Mouse (Mus musculus): ENCODE data around the gene Gdpgp1. TPM values are rescaled to one million over a fixed set of nuclear protein-coding genes. Genes with fewer than 3 reads are reported as not detected.

Gdpgp1 gene
- polyA plus RNA-seq, 1 experiment = 1.8 TPM

GRCm38 (mm10) chr7:80187501-80187900, 45.2 kb upstream of the Gdpgp1 start:
- Histone ChIP-seq H3K4me1 (ENCODE audit: control insufficient read depth, insufficient read depth, low read length) (peaks cover 23% of the 10 kb centered on the region), H3K27me3 (ENCODE audit: control insufficient read depth, insufficient read depth, low read length) (no peaks in the 10 kb centered on the region), H3K27ac (ENCODE audit: control insufficient read depth, insufficient read depth, low read depth, low read length) (peak overlapping the region; percentile 93), H3K36me3 (ENCODE audit: control insufficient read depth, insufficient read depth, low read length) (no peaks in the 10 kb centered on the region), H3K4me3 (ENCODE audit: control insufficient read depth, low read depth, low read length) (peak overlapping the region; percentile 80)
- TF ChIP-seq POLR2A (IDR thresholded peaks at IDR 0.05; ENCODE audit: control insufficient read depth, low read depth, low read length) (no peak), CTCF (IDR thresholded peaks at IDR 0.05; ENCODE audit: control insufficient read depth, insufficient read depth, insufficient replicate concordance, low read depth, low read length) (no peak)

GRCm38 (mm10) chr7:80188579-80189125, 44.0 kb upstream of the Gdpgp1 start:
- Histone ChIP-seq H3K4me1 (ENCODE audit: control insufficient read depth, insufficient read depth, low read length) (peaks cover 27% of the 10 kb centered on the region), H3K27me3 (ENCODE audit: control insufficient read depth, insufficient read depth, low read length) (no peaks in the 10 kb centered on the region), H3K4me3 (ENCODE audit: control insufficient read depth, low read depth, low read length) (no peak overlapping the region), H3K36me3 (ENCODE audit: control insufficient read depth, insufficient read depth, low read length) (no peaks in the 10 kb centered on the region), H3K27ac (ENCODE audit: control insufficient read depth, insufficient read depth, low read depth, low read length) (no peak overlapping the region)
- TF ChIP-seq POLR2A (IDR thresholded peaks at IDR 0.05; ENCODE audit: control insufficient read depth, low read depth, low read length) (no peak), CTCF (IDR thresholded peaks at IDR 0.05; ENCODE audit: control insufficient read depth, insufficient read depth, insufficient replicate concordance, low read depth, low read length) (no peak)

GRCm38 (mm10) chr7:80189147-80189933, 43.3 kb upstream of the Gdpgp1 start:
- Histone ChIP-seq H3K27me3 (ENCODE audit: control insufficient read depth, insufficient read depth, low read length) (no peaks in the 10 kb centered on the region), H3K27ac (ENCODE audit: control insufficient read depth, insufficient read depth, low read depth, low read length) (no peak overlapping the region), H3K4me3 (ENCODE audit: control insufficient read depth, low read depth, low read length) (no peak overlapping the region), H3K4me1 (ENCODE audit: control insufficient read depth, insufficient read depth, low read length) (peaks cover 27% of the 10 kb centered on the region), H3K36me3 (ENCODE audit: control insufficient read depth, insufficient read depth, low read length) (no peaks in the 10 kb centered on the region)
- no peak for TF ChIP-seq POLR2A (IDR thresholded peaks at IDR 0.05; ENCODE audit: control insufficient read depth, low read depth, low read length)
- no peak for TF ChIP-seq CTCF (IDR thresholded peaks at IDR 0.05; ENCODE audit: control insufficient read depth, insufficient read depth, insufficient replicate concordance, low read depth, low read length)

GRCm38 (mm10) chr7:80191455-80191854, 41.2 kb upstream of the Gdpgp1 start:
- Histone ChIP-seq H3K36me3 (ENCODE audit: control insufficient read depth, insufficient read depth, low read length) (no peaks in the 10 kb centered on the region), H3K27ac (ENCODE audit: control insufficient read depth, insufficient read depth, low read depth, low read length) (0 out of 2 replicates have a peak overlapping the region, but pooled peaks have one; percentile 7), H3K27me3 (ENCODE audit: control insufficient read depth, insufficient read depth, low read length) (no peaks in the 10 kb centered on the region), H3K4me1 (ENCODE audit: control insufficient read depth, insufficient read depth, low read length) (peaks cover 22% of the 10 kb centered on the region), H3K4me3 (ENCODE audit: control insufficient read depth, low read depth, low read length) (no peak overlapping the region)
- TF ChIP-seq POLR2A (IDR thresholded peaks at IDR 0.05; ENCODE audit: control insufficient read depth, low read depth, low read length) (no peak), CTCF (IDR thresholded peaks at IDR 0.05; ENCODE audit: control insufficient read depth, insufficient read depth, insufficient replicate concordance, low read depth, low read length) (no peak)

- H3K4me3 ChIP-seq (ENCODE audit: control insufficient read depth, low read depth, low read length) = no peak overlapping the region
- peaks cover 23% of the 10 kb centered on the region for H3K4me1 ChIP-seq (ENCODE audit: control insufficient read depth, insufficient read depth, low read length)
- TF ChIP-seq CTCF (IDR thresholded peaks at IDR 0.05; ENCODE audit: control insufficient read depth, insufficient read depth, insufficient replicate concordance, low read depth, low read length) = no peak
- no peak for TF ChIP-seq POLR2A (IDR thresholded peaks at IDR 0.05; ENCODE audit: control insufficient read depth, low read depth, low read length)
- peak overlapping the region; percentile 56 for H3K27ac ChIP-seq (ENCODE audit: control insufficient read depth, insufficient read depth, low read depth, low read length)
- H3K36me3 ChIP-seq (ENCODE audit: control insufficient read depth, insufficient read depth, low read length) = no peaks in the 10 kb centered on the region
- no peaks in the 10 kb centered on the region for H3K27me3 ChIP-seq (ENCODE audit: control insufficient read depth, insufficient read depth, low read length)
These were observed 40.2 kb upstream of the Gdpgp1 start for GRCm38 (mm10) chr7:80192226-80193061.

GRCm38 (mm10) chr7:80193941-80194739, 38.5 kb upstream of the Gdpgp1 start:
- H3K4me3 ChIP-seq (ENCODE audit: control insufficient read depth, low read depth, low read length) = no peak overlapping the region
- H3K36me3 ChIP-seq (ENCODE audit: control insufficient read depth, insufficient read depth, low read length) = no peaks in the 10 kb centered on the region
- no peak for TF ChIP-seq CTCF (IDR thresholded peaks at IDR 0.05; ENCODE audit: control insufficient read depth, insufficient read depth, insufficient replicate concordance, low read depth, low read length)
- no peak for TF ChIP-seq POLR2A (IDR thresholded peaks at IDR 0.05; ENCODE audit: control insufficient read depth, low read depth, low read length)
- no peaks in the 10 kb centered on the region for H3K27me3 ChIP-seq (ENCODE audit: control insufficient read depth, insufficient read depth, low read length)
- peaks cover 29% of the 10 kb centered on the region for H3K4me1 ChIP-seq (ENCODE audit: control insufficient read depth, insufficient read depth, low read length)
- H3K27ac ChIP-seq (ENCODE audit: control insufficient read depth, insufficient read depth, low read depth, low read length) = no peak overlapping the region
